Mouse (Mus musculus): ENCODE data around the gene Ppp1r32. TPM values are rescaled to one million over a fixed set of nuclear protein-coding genes. Genes with fewer than 3 reads are reported as not detected.

Gene Ppp1r32
- polyA plus RNA-seq, 1 experiment, result 1.00 TPM

- Histone ChIP-seq H3K4me1 (ENCODE audit: control insufficient read depth, insufficient read depth, low read length) (no peaks in the 10 kb centered on the region; the same call in 1 of the 2 replicates), H3K4me3 (replicated peaks; ENCODE audit: control insufficient read depth, low read depth, low read length) (no peak within 1 kb of the TSS), H3K27ac (ENCODE audit: control insufficient read depth, insufficient read depth, low read depth, low read length, poor library complexity) (peak within 1 kb of the TSS; percentile 24; the same call in 1 of the 2 replicates)
- 1% methylated on average over 95 of the region's 96 CpGs for WGBS
- TF ChIP-seq POLR2A (IDR thresholded peaks at IDR 0.05; ENCODE audit: borderline replicate concordance, control insufficient read depth, low read depth, low read length), result no peak; the same call in 1 of the 2 replicates
- TF ChIP-seq CTCF (IDR thresholded peaks at IDR 0.05; ENCODE audit: control insufficient read depth, insufficient read depth, low read length), result no peak
These were observed 25.8 kb downstream of the Ppp1r32 start, which contains the start of gene Lrrc10b for GRCm38 (mm10) chr19:10456752-10457483. Lrrc10b (minus strand) TSS chr19:10457473.

- Histone ChIP-seq H3K4me3 (replicated peaks; ENCODE audit: control insufficient read depth, low read depth, low read length) (no peak overlapping the region), H3K4me1 (ENCODE audit: control insufficient read depth, insufficient read depth, low read length) (no peaks in the 10 kb centered on the region; the same call in 1 of the 2 replicates), H3K27ac (ENCODE audit: control insufficient read depth, insufficient read depth, low read depth, low read length, poor library complexity) (no peak overlapping the region)
- no peak for TF ChIP-seq POLR2A (IDR thresholded peaks at IDR 0.05; ENCODE audit: borderline replicate concordance, control insufficient read depth, low read depth, low read length)
- TF ChIP-seq CTCF (IDR thresholded peaks at IDR 0.05; ENCODE audit: control insufficient read depth, insufficient read depth, low read length), result no peak
- WGBS, result 73% methylated on average over 3 of the region's 3 CpGs
These were observed 27.3 kb downstream of the Ppp1r32 start for GRCm38 (mm10) chr19:10455437-10455806.

GRCm38 (mm10) chr19:10454718-10455436, 27.9 kb downstream of the Ppp1r32 start:
- 59% methylated on average over 4 of the region's 4 CpGs for WGBS
- Histone ChIP-seq H3K4me3 (replicated peaks; ENCODE audit: control insufficient read depth, low read depth, low read length) (no peak overlapping the region), H3K27ac (ENCODE audit: control insufficient read depth, insufficient read depth, low read depth, low read length, poor library complexity) (no peak overlapping the region), H3K4me1 (ENCODE audit: control insufficient read depth, insufficient read depth, low read length) (no peaks in the 10 kb centered on the region; the same call in 1 of the 2 replicates)
- TF ChIP-seq CTCF (IDR thresholded peaks at IDR 0.05; ENCODE audit: control insufficient read depth, insufficient read depth, low read length) (no peak), POLR2A (IDR thresholded peaks at IDR 0.05; ENCODE audit: borderline replicate concordance, control insufficient read depth, low read depth, low read length) (no peak)

- TF ChIP-seq CTCF (IDR thresholded peaks at IDR 0.05; ENCODE audit: control insufficient read depth, insufficient read depth, low read length) (peak; percentile 58), POLR2A (IDR thresholded peaks at IDR 0.05; ENCODE audit: borderline replicate concordance, control insufficient read depth, low read depth, low read length) (no peak)
- Histone ChIP-seq H3K4me1 (ENCODE audit: control insufficient read depth, insufficient read depth, low read length) (no peaks in the 10 kb centered on the region), H3K27ac (ENCODE audit: control insufficient read depth, insufficient read depth, low read depth, low read length, poor library complexity) (no peak overlapping the region), H3K4me3 (replicated peaks; ENCODE audit: control insufficient read depth, low read depth, low read length) (no peak overlapping the region)
- 8% methylated on average over 3 of the region's 3 CpGs for WGBS
These were observed 33.0 kb downstream of the Ppp1r32 start for GRCm38 (mm10) chr19:10449708-10450107.

GRCm38 (mm10) chr19:10449190-10449589, 33.5 kb downstream of the Ppp1r32 start:
- Histone ChIP-seq H3K4me3 (replicated peaks; ENCODE audit: control insufficient read depth, low read depth, low read length) (no peak overlapping the region), H3K4me1 (ENCODE audit: control insufficient read depth, insufficient read depth, low read length) (no peaks in the 10 kb centered on the region), H3K27ac (ENCODE audit: control insufficient read depth, insufficient read depth, low read depth, low read length, poor library complexity) (no peak overlapping the region)
- TF ChIP-seq POLR2A (IDR thresholded peaks at IDR 0.05; ENCODE audit: borderline replicate concordance, control insufficient read depth, low read depth, low read length) (no peak), CTCF (IDR thresholded peaks at IDR 0.05; ENCODE audit: control insufficient read depth, insufficient read depth, low read length) (no peak)
- 71% methylated on average over 6 of the region's 6 CpGs for WGBS

- no peak for TF ChIP-seq POLR2A (IDR thresholded peaks at IDR 0.05; ENCODE audit: borderline replicate concordance, control insufficient read depth, low read depth, low read length)
- TF ChIP-seq CTCF (IDR thresholded peaks at IDR 0.05; ENCODE audit: control insufficient read depth, insufficient read depth, low read length), result no peak
- Histone ChIP-seq H3K4me1 (ENCODE audit: control insufficient read depth, insufficient read depth, low read length) (no peaks in the 10 kb centered on the region), H3K4me3 (replicated peaks; ENCODE audit: control insufficient read depth, low read depth, low read length) (no peak overlapping the region), H3K27ac (ENCODE audit: control insufficient read depth, insufficient read depth, low read depth, low read length, poor library complexity) (no peak overlapping the region)
- WGBS, result 82% methylated on average over 7 of the region's 7 CpGs
These were observed 34.5 kb downstream of the Ppp1r32 start for GRCm38 (mm10) chr19:10448275-10448674.

- TF ChIP-seq CTCF (IDR thresholded peaks at IDR 0.05; ENCODE audit: control insufficient read depth, insufficient read depth, low read length), result no peak
- TF ChIP-seq POLR2A (IDR thresholded peaks at IDR 0.05; ENCODE audit: borderline replicate concordance, control insufficient read depth, low read depth, low read length), result no peak
- Histone ChIP-seq H3K4me3 (replicated peaks; ENCODE audit: control insufficient read depth, low read depth, low read length) (no peak overlapping the region), H3K4me1 (ENCODE audit: control insufficient read depth, insufficient read depth, low read length) (no peaks in the 10 kb centered on the region), H3K27ac (ENCODE audit: control insufficient read depth, insufficient read depth, low read depth, low read length, poor library complexity) (no peak overlapping the region)
- 76% methylated on average over 15 of the region's 15 CpGs for WGBS
These were observed 37.9 kb downstream of the Ppp1r32 start for GRCm38 (mm10) chr19:10444685-10445369.

- no peaks in the 10 kb centered on the region for H3K4me1 ChIP-seq (ENCODE audit: control insufficient read depth, insufficient read depth, low read length)
- peak; percentile 20; the same call in 1 of the 2 replicates for TF ChIP-seq CTCF (IDR thresholded peaks at IDR 0.05; ENCODE audit: control insufficient read depth, insufficient read depth, low read length)
- TF ChIP-seq POLR2A (IDR thresholded peaks at IDR 0.05; ENCODE audit: borderline replicate concordance, control insufficient read depth, low read depth, low read length), result no peak
- H3K4me3 ChIP-seq (replicated peaks; ENCODE audit: control insufficient read depth, low read depth, low read length), result no peak overlapping the region
- 66% methylated on average over 1 of the region's 1 CpGs for WGBS
- no peak overlapping the region for H3K27ac ChIP-seq (ENCODE audit: control insufficient read depth, insufficient read depth, low read depth, low read length, poor library complexity)
These were observed 45.2 kb downstream of the Ppp1r32 start for GRCm38 (mm10) chr19:10437521-10437920.
